Comparison of ENCODE assay signal across 19 mouse cellular contexts in genomic region chr16:8603789-8604188, GRCm38 (mm10). TPM values are rescaled to one million over a fixed set of nuclear protein-coding genes. Genes with fewer than 3 reads are reported as not detected.
DNase-seq lines count a peak whose midpoint lies in the region; ATAC-seq lines count a peak whose summit lies in the region.
"Had no signal": no experiment of that assay in that cellular context is flagged by ENCODE, and none has a peak within 500 bp of the region (broad histone marks: within the 10 kb centered on the region; RNA-seq: fewer than 3 reads in every experiment).

No protein-coding gene starts in this region.

- peak; percentile 11 for DNase-seq in adrenal gland, postnatal 10 days
- no peak for DNase-seq in adrenal gland, adult (ENCODE audit: inconsistent age in 2 of 2, low spot score in 1 of 2)
- DNase-seq in liver, embryonic 11.5 days (ENCODE audit: low spot score): no peak
- no peak for DNase-seq in kidney, adult 11 months
- DNase-seq in heart, embryonic 10.5 days (ENCODE audit: low spot score): no peak
- no peak for DNase-seq in hindbrain, embryonic 10.5 days (ENCODE audit: low spot score)
- no peak for DNase-seq in left cerebral cortex, postnatal 14 days (ENCODE audit: low spot score in 2 of 2)
- DNase-seq: cerebellum, postnatal 10 days; layer of hippocampus, adult 9-11 months; thymus, postnatal 4 days had no signal

- no peak overlapping the region for H3K9ac ChIP-seq in liver, embryonic 11.5 days (ENCODE audit: low read depth, low read length)
- H3K9ac ChIP-seq: limb, embryonic 13.5 days had no signal

- no peaks in the 10 kb centered on the region for H3K36me3 ChIP-seq in liver, embryonic 11.5 days (ENCODE audit: control insufficient read depth, insufficient read depth, low read length)
- H3K36me3 ChIP-seq in heart, embryonic 10.5 days: 0 out of 2 replicates have a peak, but pooled peaks cover 2% of the 10 kb centered on the region
- 0 out of 2 replicates have a peak, but pooled peaks cover 2% of the 10 kb centered on the region for H3K36me3 ChIP-seq in hindbrain, embryonic 10.5 days
- H3K36me3 ChIP-seq: G1E had no signal

- no peaks in the 10 kb centered on the region for H3K4me1 ChIP-seq in liver, embryonic 11.5 days (replicated peaks; ENCODE audit: control insufficient read depth, insufficient read depth, low read length)
- no peaks in the 10 kb centered on the region for H3K4me1 ChIP-seq in heart, embryonic 10.5 days
- H3K4me1 ChIP-seq in hindbrain, embryonic 10.5 days (replicated peaks): no peaks in the 10 kb centered on the region

- peak; percentile 78 for ATAC-seq in liver, embryonic 11.5 days (replicated peaks; ENCODE audit: low FRiP score)
- peak; percentile 93 for ATAC-seq in megakaryocyte-erythroid progenitor cell, adult 5-6 weeks (replicated peaks; ENCODE audit: low FRiP score, low TSS enrichment, poor library complexity, severe bottlenecking)
- ATAC-seq: CD4-positive, CD25-positive, alpha-beta regulatory T cell, adult 4 months; forebrain, embryonic 14.5 days; hindbrain, embryonic 16.5 days; lung, postnatal 0 days had no signal

- H3K9me3 ChIP-seq in liver, embryonic 11.5 days (ENCODE audit: control insufficient read depth, low read length): no peaks in the 10 kb centered on the region
- no peaks in the 10 kb centered on the region for H3K9me3 ChIP-seq in heart, embryonic 10.5 days
- H3K9me3 ChIP-seq in hindbrain, embryonic 10.5 days: no peaks in the 10 kb centered on the region
- H3K9me3 ChIP-seq: G1E; limb, embryonic 13.5 days; megakaryocyte, embryonic 14.5 days had no signal

- no peak overlapping the region for H3K4me3 ChIP-seq in liver, embryonic 11.5 days (ENCODE audit: low read depth, low read length)
- no peak overlapping the region for H3K4me3 ChIP-seq in heart, embryonic 10.5 days
- H3K4me3 ChIP-seq in hindbrain, embryonic 10.5 days: no peak overlapping the region
- H3K4me3 ChIP-seq: limb, embryonic 13.5 days; megakaryocyte, embryonic 14.5 days had no signal

- H3K27me3 ChIP-seq in liver, embryonic 11.5 days (replicated peaks; ENCODE audit: control insufficient read depth, insufficient read depth, low read length): no peaks in the 10 kb centered on the region
- no peaks in the 10 kb centered on the region for H3K27me3 ChIP-seq in heart, embryonic 10.5 days (ENCODE audit: insufficient read depth, poor library complexity, severe bottlenecking)
- no peaks in the 10 kb centered on the region for H3K27me3 ChIP-seq in hindbrain, embryonic 10.5 days (ENCODE audit: insufficient read depth, poor library complexity, severe bottlenecking)
- H3K27me3 ChIP-seq: limb, embryonic 13.5 days had no signal

- no peak overlapping the region for H3K4me2 ChIP-seq in liver, embryonic 11.5 days
- H3K4me2 ChIP-seq: heart, embryonic 11.5 days; limb, embryonic 13.5 days had no signal

- intact Hi-C loops in left cerebral cortex, postnatal 14 days (cut with DNase I): no loop called here

- 51% methylated on average over 3 of the region's 3 CpGs for WGBS in liver, embryonic 11.5 days
- 58% methylated on average over 3 of the region's 3 CpGs for WGBS in heart, embryonic 10.5 days
- WGBS in hindbrain, embryonic 10.5 days: 90% methylated on average over 3 of the region's 3 CpGs

- 0 out of 2 replicates have a peak overlapping the region, but pooled peaks have one; percentile 19 for H3K27ac ChIP-seq in liver, embryonic 11.5 days (ENCODE audit: low read depth, low read length)
- no peak overlapping the region for H3K27ac ChIP-seq in heart, embryonic 10.5 days
- H3K27ac ChIP-seq in hindbrain, embryonic 10.5 days: no peak overlapping the region
- H3K27ac ChIP-seq: limb, embryonic 13.5 days had no signal

RNA-seq across cellular contexts. Expression of gene Pmm2, which starts 33.7 kb away (rescaled TPM):
- 10 to 100 TPM; 56.9 to 74.1 TPM for total RNA-seq in adrenal gland, postnatal 10 days (2021)
- polyA plus RNA-seq in liver, embryonic 11.5 days (2014; fragmentation: Nextera tagmentation; extraction: Ambion mirVana): 52.9 and 55.8 TPM in 2 replicates
- total RNA-seq in megakaryocyte-erythroid progenitor cell, adult 5-6 weeks (2014; fragmentation: Nextera tagmentation): 54.8 and 74.7 TPM in 2 replicates
- 51.1 and 56.8 TPM in 2 replicates for total RNA-seq in megakaryocyte-erythroid progenitor cell, adult 5-6 weeks (2017)
- 49.1 and 52.8 TPM in 2 replicates for polyA plus RNA-seq in heart, embryonic 10.5 days (2016; fragmentation: Nextera tagmentation; extraction: Ambion mirVana)
- 45.3 and 48.9 TPM in 2 replicates for polyA plus RNA-seq in hindbrain, embryonic 10.5 days (2016; fragmentation: Nextera tagmentation; extraction: Ambion mirVana)
- total RNA-seq in left cerebral cortex, postnatal 14 days (2021): 10 to 100 TPM; 33.7 to 33.8 TPM

RNA-seq across cellular contexts. Expression of gene Tmem186, which starts 33.7 kb away (rescaled TPM):
- 10 to 100 TPM; 19.0 to 22.4 TPM for total RNA-seq in adrenal gland, postnatal 10 days (2021)
- 16.4 and 19.4 TPM in 2 replicates for polyA plus RNA-seq in liver, embryonic 11.5 days (2014; fragmentation: Nextera tagmentation; extraction: Ambion mirVana)
- total RNA-seq in megakaryocyte-erythroid progenitor cell, adult 5-6 weeks (2014; fragmentation: Nextera tagmentation): 17.2 and 18.1 TPM in 2 replicates
- total RNA-seq in megakaryocyte-erythroid progenitor cell, adult 5-6 weeks (2017): 12.5 and 22.9 TPM in 2 replicates
- 19.2 and 20.9 TPM in 2 replicates for polyA plus RNA-seq in heart, embryonic 10.5 days (2016; fragmentation: Nextera tagmentation; extraction: Ambion mirVana)
- 22.8 and 23.8 TPM in 2 replicates for polyA plus RNA-seq in hindbrain, embryonic 10.5 days (2016; fragmentation: Nextera tagmentation; extraction: Ambion mirVana)
- 10 to 100 TPM; 11.2 to 12.6 TPM for total RNA-seq in left cerebral cortex, postnatal 14 days (2021)
